Mouse (Mus musculus) intestine, embryonic 15.5 days (tissue): ENCODE measurements around the gene Nr2c2. TPM values are rescaled to one million over a fixed set of nuclear protein-coding genes. Genes with fewer than 3 reads are reported as not detected.

ENCODE experiments used
- ATAC-seq: fragments of 200-750 bp; cut with Nextera tagmentation; 2 replicates; pipeline ENCODE4 v1.8.0; 2017; ENCODE audit warnings: moderate TSS enrichment, moderate library complexity
- H3K27ac ChIP-seq: fragments of 300-500 bp; sonication (generic); 2 replicates; pipeline ENCODE4 v1.5.1; 2015; ENCODE audit warnings: mild to moderate bottlenecking, inconsistent platforms
- H3K27me3 ChIP-seq: fragments of 300-500 bp; sonication (generic); replicated peaks from 2 replicates; pipeline ENCODE4 v1.6.1; 2015; ENCODE audit warnings: inconsistent platforms
- H3K36me3 ChIP-seq: fragments of 300-500 bp; sonication (generic); 2 replicates; pipeline ENCODE4 v1.6.1; 2015; ENCODE audit warnings: inconsistent platforms
- H3K4me1 ChIP-seq: fragments of 300-500 bp; sonication (generic); replicated peaks from 2 replicates; pipeline ENCODE4 v1.6.1; 2015; ENCODE audit warnings: inconsistent platforms
- H3K4me2 ChIP-seq: fragments of 300-500 bp; sonication (generic); replicated peaks from 2 replicates; pipeline ENCODE4 v1.6.1; 2015; ENCODE audit warnings: mild to moderate bottlenecking, inconsistent platforms
- H3K4me3 ChIP-seq: fragments of 300-500 bp; sonication (generic); replicated peaks from 2 replicates; pipeline ENCODE4 v1.5.1; 2015; ENCODE audit warnings: inconsistent platforms
- H3K9ac ChIP-seq: fragments of 300-500 bp; sonication (generic); 2 replicates; pipeline ENCODE4 v1.6.1; 2015; ENCODE audit warnings: inconsistent platforms
- H3K9me3 ChIP-seq: fragments of 300-500 bp; sonication (generic); 2 replicates; pipeline ENCODE4 v1.6.1; 2016; ENCODE audit warnings: inconsistent platforms
- WGBS: fragments of 180-500 bp; shearing (Covaris S2); methylation state at CpG from one replicate; pipeline ENCODE4 v1.1.7; 2015; 5-methylcytosine and 5-hydroxymethylcytosine counted together
- polyA plus RNA-seq: library from polyadenylated mRNA; unstranded; fragments of >200 nt; fragmentation: Nextera tagmentation; extraction: Ambion mirVana; gene quantifications from 2 replicates; pipeline ENCODE4 v1.2.1, GENCODE M21; 2015

The Nr2c2 gene
- polyA plus RNA-seq, 1 experiment from 2014 or later: 18.3 TPM

DNA sequence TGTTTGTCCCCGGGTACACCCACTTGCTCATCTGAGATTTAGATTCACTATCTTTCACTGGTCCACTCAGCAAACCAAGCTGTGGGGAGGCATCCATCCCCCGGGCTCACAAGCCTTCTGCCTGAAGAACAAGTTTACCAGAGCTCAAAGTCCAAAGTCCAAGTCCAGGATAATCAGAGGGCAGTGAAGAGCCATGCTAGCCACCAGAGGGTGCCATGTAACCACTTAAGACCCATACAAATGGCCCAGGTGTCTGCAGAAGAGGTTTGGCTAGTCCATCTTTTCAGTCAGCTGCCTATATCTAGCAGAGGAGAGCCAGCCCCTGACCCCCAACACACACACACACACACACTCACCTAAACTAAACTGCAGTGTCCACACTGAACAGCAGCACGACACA is 128.3 kb downstream of the Nr2c2 start:
- H3K27ac ChIP-seq: no peak overlapping the region
- 40% methylated on average over 3 of the region's 3 CpGs for WGBS

DNA sequence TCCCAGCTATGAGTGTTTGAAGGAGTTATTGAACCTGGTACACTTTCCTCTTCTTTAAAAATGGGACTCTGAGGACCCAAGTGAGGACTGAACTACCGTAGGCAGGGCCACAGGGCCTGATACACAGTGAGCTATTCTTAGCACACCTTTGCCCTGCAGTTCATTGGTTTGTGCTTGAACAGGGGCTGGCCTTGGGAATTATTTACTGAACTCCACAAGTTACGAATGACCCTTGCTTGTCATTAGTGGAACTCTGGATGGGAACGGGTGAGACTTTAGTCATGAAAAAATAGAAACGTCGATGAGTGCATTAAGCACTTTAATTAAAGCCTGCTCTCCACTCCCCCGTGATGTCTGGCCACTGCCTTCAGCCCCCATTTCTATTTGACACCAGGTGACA is 130.4 kb downstream of the Nr2c2 start:
- WGBS: 68% methylated on average over 6 of the region's 6 CpGs
- ATAC-seq: no peak
- Histone ChIP-seq H3K9ac (no peak overlapping the region), H3K36me3 (no peaks in the 10 kb centered on the region), H3K27me3 (no peaks in the 10 kb centered on the region), H3K4me3 (no peak overlapping the region), H3K4me1 (no peaks in the 10 kb centered on the region), H3K27ac (no peak overlapping the region), H3K9me3 (no peaks in the 10 kb centered on the region), H3K4me2 (no peak overlapping the region)

More for the DNA sequence above, 128.3 kb downstream of the Nr2c2 start:
- no peaks in the 10 kb centered on the region for H3K27me3 ChIP-seq
- no peak overlapping the region for H3K4me3 ChIP-seq
- H3K9me3 ChIP-seq: no peaks in the 10 kb centered on the region
- no peak overlapping the region for H3K9ac ChIP-seq
- no peak overlapping the region for H3K4me2 ChIP-seq
- peak; percentile 76 for ATAC-seq
- H3K4me1 ChIP-seq: 0 out of 2 replicates have a peak, but pooled peaks cover 2% of the 10 kb centered on the region
- no peaks in the 10 kb centered on the region for H3K36me3 ChIP-seq

DNA sequence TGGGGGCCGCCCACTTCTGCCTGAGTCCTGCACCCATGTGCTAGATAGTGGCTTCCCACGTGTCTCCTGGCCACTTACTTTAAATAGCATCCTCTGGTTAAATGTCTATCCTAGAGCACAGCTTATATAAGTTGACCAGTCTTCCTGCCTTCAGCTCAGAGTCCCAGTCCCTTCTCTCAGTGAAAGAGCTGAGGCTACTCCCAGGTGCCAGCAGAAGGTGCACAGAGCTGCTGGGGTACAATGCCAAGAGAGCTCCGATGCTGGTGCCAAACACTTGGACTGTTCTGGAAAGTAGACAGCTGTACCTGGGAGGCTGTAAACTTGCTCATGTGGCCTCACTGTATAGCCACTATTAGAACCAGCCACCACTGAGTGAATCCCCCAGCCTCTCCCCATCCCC is 130.8 kb downstream of the Nr2c2 start:
- ATAC-seq: no peak
- no peak overlapping the region for H3K27ac ChIP-seq
- no peaks in the 10 kb centered on the region for H3K4me1 ChIP-seq
- no peak overlapping the region for H3K4me3 ChIP-seq
- H3K36me3 ChIP-seq: no peaks in the 10 kb centered on the region
- WGBS: 82% methylated on average over 3 of the region's 3 CpGs
- H3K4me2 ChIP-seq: no peak overlapping the region
- H3K9me3 ChIP-seq: no peaks in the 10 kb centered on the region
- H3K9ac ChIP-seq: no peak overlapping the region
- H3K27me3 ChIP-seq: no peaks in the 10 kb centered on the region

Other genes starting within 250 kb of the Nr2c2 start
- 25.0 and 32.6 TPM in 2 replicates for gene Ccdc174, start 213.3 kb upstream of the Nr2c2 start, polyA plus RNA-seq
- gene 4930590J08Rik, start 188.6 kb upstream of the Nr2c2 start, polyA plus RNA-seq: 0.09 and 0.13 TPM in 2 replicates
- 6.7 and 7.0 TPM in 2 replicates for gene Fgd5, start 112.5 kb upstream of the Nr2c2 start, polyA plus RNA-seq
- 103 and 109 TPM in 2 replicates for gene Mrps25, start 92.6 kb downstream of the Nr2c2 start, polyA plus RNA-seq
- 16.9 and 21.4 TPM in 2 replicates for gene Rbsn, start 123.5 kb downstream of the Nr2c2 start, polyA plus RNA-seq
- gene Trh, start 153.3 kb downstream of the Nr2c2 start, polyA plus RNA-seq: 3.7 and 4.4 TPM in 2 replicates